Mouse (Mus musculus): ENCODE results near the gene Dapk1. TPM values are rescaled to one million over a fixed set of nuclear protein-coding genes. Genes with fewer than 3 reads are reported as not detected.

Gene Dapk1
- polyA plus RNA-seq, 1 experiment from 2014 or later, result 35.3 TPM

- H3K36me3 ChIP-seq (replicated peaks; ENCODE audit: control insufficient read depth, insufficient read depth), result no peaks in the 10 kb centered on the region
- no peak overlapping the region for H3K4me2 ChIP-seq (replicated peaks)
- no peak overlapping the region for H3K27ac ChIP-seq
- peaks cover 9% of the 10 kb centered on the region; the same call in 1 of the 2 replicates for H3K4me1 ChIP-seq (replicated peaks; ENCODE audit: control insufficient read depth, insufficient read depth, low read length)
- H3K27me3 ChIP-seq (ENCODE audit: control insufficient read depth, insufficient read depth, low read length), result no peaks in the 10 kb centered on the region
- no peaks in the 10 kb centered on the region for H3K9me3 ChIP-seq (ENCODE audit: control insufficient read depth, low read length)
- no peak for DNase-seq (ENCODE audit: low spot score)
- no peak overlapping the region for H3K9ac ChIP-seq
- no peak overlapping the region for H3K4me3 ChIP-seq (replicated peaks; ENCODE audit: low read length)
- no peak for ATAC-seq (ENCODE audit: low FRiP score)
- 86% methylated on average over 4 of the region's 4 CpGs for WGBS
Measured at GRCm38 (mm10) chr13:60675416-60675815, 73.7 kb downstream of the Dapk1 start.

- no peak overlapping the region for H3K27ac ChIP-seq
- H3K4me3 ChIP-seq (replicated peaks; ENCODE audit: low read length), result no peak overlapping the region
- H3K36me3 ChIP-seq (replicated peaks; ENCODE audit: control insufficient read depth, insufficient read depth), result no peaks in the 10 kb centered on the region
- ATAC-seq (ENCODE audit: low FRiP score) (no peak), DNase-seq (ENCODE audit: low spot score) (no peak)
- no peaks in the 10 kb centered on the region for H3K9me3 ChIP-seq (ENCODE audit: control insufficient read depth, low read length)
- H3K27me3 ChIP-seq (ENCODE audit: control insufficient read depth, insufficient read depth, low read length), result no peaks in the 10 kb centered on the region
- no peak overlapping the region for H3K9ac ChIP-seq
- peaks cover 9% of the 10 kb centered on the region; the same call in 1 of the 2 replicates for H3K4me1 ChIP-seq (replicated peaks; ENCODE audit: control insufficient read depth, insufficient read depth, low read length)
- WGBS, result 63% methylated on average over 6 of the region's 6 CpGs
- no peak overlapping the region for H3K4me2 ChIP-seq (replicated peaks)
Measured at GRCm38 (mm10) chr13:60678912-60679311, 77.2 kb downstream of the Dapk1 start.

- no peak for ATAC-seq (ENCODE audit: low FRiP score)
- no peak for DNase-seq (ENCODE audit: low spot score)
- H3K9me3 ChIP-seq (ENCODE audit: control insufficient read depth, low read length), result no peaks in the 10 kb centered on the region
- no peak overlapping the region for H3K27ac ChIP-seq
- no peak overlapping the region for H3K9ac ChIP-seq
- H3K4me3 ChIP-seq (replicated peaks; ENCODE audit: low read length), result no peak overlapping the region
- H3K4me2 ChIP-seq (replicated peaks), result no peak overlapping the region
- H3K27me3 ChIP-seq (ENCODE audit: control insufficient read depth, insufficient read depth, low read length), result no peaks in the 10 kb centered on the region
- H3K36me3 ChIP-seq (replicated peaks; ENCODE audit: control insufficient read depth, insufficient read depth), result no peaks in the 10 kb centered on the region
- H3K4me1 ChIP-seq (replicated peaks; ENCODE audit: control insufficient read depth, insufficient read depth, low read length), result peaks cover 24% of the 10 kb centered on the region
- WGBS, result 80% methylated on average over 15 of the region's 15 CpGs
Measured at GRCm38 (mm10) chr13:60682714-60683695, 81.3 kb downstream of the Dapk1 start.

- WGBS, result 65% methylated on average over 10 of the region's 10 CpGs
- H3K9me3 ChIP-seq (ENCODE audit: control insufficient read depth, low read length), result no peaks in the 10 kb centered on the region
- DNase-seq (ENCODE audit: low spot score) (no peak), ATAC-seq (ENCODE audit: low FRiP score) (no peak)
- H3K4me1 ChIP-seq (replicated peaks; ENCODE audit: control insufficient read depth, insufficient read depth, low read length), result peaks cover 18% of the 10 kb centered on the region
- H3K36me3 ChIP-seq (replicated peaks; ENCODE audit: control insufficient read depth, insufficient read depth), result no peaks in the 10 kb centered on the region
- no peak overlapping the region for H3K4me3 ChIP-seq (replicated peaks; ENCODE audit: low read length)
- no peak overlapping the region for H3K4me2 ChIP-seq (replicated peaks)
- 0 out of 2 replicates have a peak overlapping the region, but pooled peaks have one; percentile 64 for H3K27ac ChIP-seq
- H3K27me3 ChIP-seq (ENCODE audit: control insufficient read depth, insufficient read depth, low read length), result no peaks in the 10 kb centered on the region
- no peak overlapping the region for H3K9ac ChIP-seq
Measured at GRCm38 (mm10) chr13:60684050-60684760, 82.5 kb downstream of the Dapk1 start.

GRCm38 (mm10) chr13:60684806-60685205, 83.1 kb downstream of the Dapk1 start:
- Histone ChIP-seq H3K27ac (peak overlapping the region; percentile 64), H3K36me3 (replicated peaks; ENCODE audit: control insufficient read depth, insufficient read depth) (no peaks in the 10 kb centered on the region), H3K27me3 (ENCODE audit: control insufficient read depth, insufficient read depth, low read length) (no peaks in the 10 kb centered on the region), H3K4me2 (replicated peaks) (no peak overlapping the region), H3K4me1 (replicated peaks; ENCODE audit: control insufficient read depth, insufficient read depth, low read length) (peaks cover 18% of the 10 kb centered on the region), H3K9ac (no peak overlapping the region), H3K9me3 (ENCODE audit: control insufficient read depth, low read length) (no peaks in the 10 kb centered on the region), H3K4me3 (replicated peaks; ENCODE audit: low read length) (no peak overlapping the region)
- DNase-seq (ENCODE audit: low spot score) (no peak), ATAC-seq (ENCODE audit: low FRiP score) (no peak)
- 77% methylated on average over 8 of the region's 8 CpGs for WGBS

GRCm38 (mm10) chr13:60685216-60685615, 83.5 kb downstream of the Dapk1 start:
- ATAC-seq (ENCODE audit: low FRiP score), result no peak
- Histone ChIP-seq H3K4me3 (replicated peaks; ENCODE audit: low read length) (no peak overlapping the region), H3K9me3 (ENCODE audit: control insufficient read depth, low read length) (no peaks in the 10 kb centered on the region), H3K27ac (peak overlapping the region; percentile 64), H3K4me2 (replicated peaks) (no peak overlapping the region), H3K9ac (no peak overlapping the region), H3K36me3 (replicated peaks; ENCODE audit: control insufficient read depth, insufficient read depth) (no peaks in the 10 kb centered on the region), H3K27me3 (ENCODE audit: control insufficient read depth, insufficient read depth, low read length) (no peaks in the 10 kb centered on the region), H3K4me1 (replicated peaks; ENCODE audit: control insufficient read depth, insufficient read depth, low read length) (peaks cover 18% of the 10 kb centered on the region)
- 56% methylated on average over 6 of the region's 6 CpGs for WGBS
- DNase-seq (ENCODE audit: low spot score), result peak; percentile 58

- no peak overlapping the region for H3K4me2 ChIP-seq (replicated peaks)
- peaks cover 18% of the 10 kb centered on the region for H3K4me1 ChIP-seq (replicated peaks; ENCODE audit: control insufficient read depth, insufficient read depth, low read length)
- no peaks in the 10 kb centered on the region for H3K36me3 ChIP-seq (replicated peaks; ENCODE audit: control insufficient read depth, insufficient read depth)
- no peak overlapping the region for H3K27ac ChIP-seq
- no peaks in the 10 kb centered on the region for H3K9me3 ChIP-seq (ENCODE audit: control insufficient read depth, low read length)
- no peak overlapping the region for H3K4me3 ChIP-seq (replicated peaks; ENCODE audit: low read length)
- H3K9ac ChIP-seq, result no peak overlapping the region
- no peak for ATAC-seq (ENCODE audit: low FRiP score)
- no peaks in the 10 kb centered on the region for H3K27me3 ChIP-seq (ENCODE audit: control insufficient read depth, insufficient read depth, low read length)
- DNase-seq (ENCODE audit: low spot score), result no peak
- 66% methylated on average over 12 of the region's 12 CpGs for WGBS
Measured at GRCm38 (mm10) chr13:60686024-60686663, 84.4 kb downstream of the Dapk1 start.

GRCm38 (mm10) chr13:60686967-60687366, 85.2 kb downstream of the Dapk1 start:
- H3K9me3 ChIP-seq (ENCODE audit: control insufficient read depth, low read length), result no peaks in the 10 kb centered on the region
- no peak overlapping the region for H3K4me3 ChIP-seq (replicated peaks; ENCODE audit: low read length)
- H3K9ac ChIP-seq, result no peak overlapping the region
- no peak overlapping the region for H3K4me2 ChIP-seq (replicated peaks)
- peaks cover 18% of the 10 kb centered on the region for H3K4me1 ChIP-seq (replicated peaks; ENCODE audit: control insufficient read depth, insufficient read depth, low read length)
- WGBS, result 65% methylated on average over 12 of the region's 12 CpGs
- ATAC-seq (ENCODE audit: low FRiP score), result no peak
- no peak overlapping the region for H3K27ac ChIP-seq
- H3K36me3 ChIP-seq (replicated peaks; ENCODE audit: control insufficient read depth, insufficient read depth), result no peaks in the 10 kb centered on the region
- H3K27me3 ChIP-seq (ENCODE audit: control insufficient read depth, insufficient read depth, low read length), result no peaks in the 10 kb centered on the region
- DNase-seq (ENCODE audit: low spot score), result no peak

- Histone ChIP-seq H3K27me3 (ENCODE audit: control insufficient read depth, insufficient read depth, low read length) (no peaks in the 10 kb centered on the region), H3K9ac (no peak overlapping the region), H3K36me3 (replicated peaks; ENCODE audit: control insufficient read depth, insufficient read depth) (no peaks in the 10 kb centered on the region), H3K4me3 (replicated peaks; ENCODE audit: low read length) (no peak overlapping the region), H3K9me3 (ENCODE audit: control insufficient read depth, low read length) (no peaks in the 10 kb centered on the region), H3K4me1 (replicated peaks; ENCODE audit: control insufficient read depth, insufficient read depth, low read length) (peaks cover 18% of the 10 kb centered on the region), H3K4me2 (replicated peaks) (no peak overlapping the region), H3K27ac (no peak overlapping the region)
- DNase-seq (ENCODE audit: low spot score) (no peak), ATAC-seq (ENCODE audit: low FRiP score) (no peak)
- 90% methylated on average over 4 of the region's 4 CpGs for WGBS
Measured at GRCm38 (mm10) chr13:60687462-60687861, 85.7 kb downstream of the Dapk1 start.

Measured in hindbrain, embryonic 14.5 days (tissue).